Mouse (Mus musculus) G1E (cell line): ENCODE data around the gene Nkx2-5. TPM values are rescaled to one million over a fixed set of nuclear protein-coding genes. Genes with fewer than 3 reads are reported as not detected.

Experiments
- ATAC-seq: 2 replicates; pipeline ENCODE4 v1.8.0; 2016; ENCODE audit warnings: mild to moderate bottlenecking; ENCODE audit not compliant: insufficient number of reproducible peaks, poor library complexity, low FRiP score, severe bottlenecking; ENCODE audit errors: extremely low read depth
- DNase-seq: peaks from one replicate; pipeline ENCODE4 v3.0.0; 2012; ENCODE audit warnings: low spot score
- H3K27me3 ChIP-seq: 2 replicates; pipeline ENCODE4 v1.6.1; 2012; ENCODE audit warnings: mild to moderate bottlenecking, low read length, inconsistent platforms; ENCODE audit not compliant: insufficient read depth
- H3K36me3 ChIP-seq: replicated peaks from 2 replicates; pipeline ENCODE3; 2012; ENCODE audit warnings: mild to moderate bottlenecking, inconsistent platforms
- H3K4me1 ChIP-seq: 2 replicates; pipeline ENCODE4 v1.6.1; 2012; ENCODE audit warnings: low read depth, low read length, inconsistent platforms, mixed read lengths; ENCODE audit not compliant: insufficient read depth
- H3K4me3 ChIP-seq: 2 replicates; pipeline ENCODE4 v1.5.1; 2012; ENCODE audit warnings: low read depth, mild to moderate bottlenecking, inconsistent platforms, low read length, moderate library complexity, mixed read lengths
- H3K9me3 ChIP-seq: replicated peaks from 2 replicates; pipeline ENCODE4 v1.6.1; 2012; ENCODE audit warnings: inconsistent platforms
- CTCF ChIP-seq: IDR thresholded peaks from 2 replicates; pipeline ENCODE4 v1.5.1; 2012; ENCODE audit warnings: low read depth, low read length, inconsistent platforms, mixed read lengths
- GATA1 ChIP-seq: IDR thresholded peaks from 2 replicates; pipeline ENCODE4 v1.6.1; 2012; ENCODE audit warnings: borderline replicate concordance, low read length, inconsistent platforms, mixed read lengths
- GATA2 ChIP-seq: IDR thresholded peaks from 2 replicates; pipeline ENCODE4 v1.6.1; 2012; ENCODE audit warnings: low read depth, low read length, inconsistent platforms, borderline replicate concordance
- POLR2AphosphoS5 ChIP-seq: IDR thresholded peaks from 2 replicates; pipeline ENCODE4 v1.6.1; 2012; ENCODE audit warnings: low read depth, low read length, inconsistent platforms; ENCODE audit not compliant: insufficient replicate concordance
- TAL1 ChIP-seq: conservative IDR thresholded peaks from 2 replicates; pipeline ENCODE4 v1.6.1; 2012; ENCODE audit warnings: low read depth, low read length, inconsistent platforms, mixed read lengths
- polyA plus RNA-seq: library from polyadenylated mRNA; stranded (reverse); fragments of >175 nt; gene quantifications from 2 replicates; pipeline ENCODE4 v1.2.3, GENCODE M21; 2012
- total RNA-seq, 2 experiments: library from RNA; stranded (forward) in 1 of 2; stranded (reverse) in 1 of 2; fragments of 200-1000 nt in 1 of 2; fragments of >200 nt in 1 of 2; fragmentation: Nextera tagmentation in 1 of 2; gene quantifications; 2 replicates each; pipeline ENCODE4 v1.2.3; 2014 to 2017

Nkx2-5 gene
- total and polyA plus RNA-seq, 3 experiments, result not detected

DNA sequence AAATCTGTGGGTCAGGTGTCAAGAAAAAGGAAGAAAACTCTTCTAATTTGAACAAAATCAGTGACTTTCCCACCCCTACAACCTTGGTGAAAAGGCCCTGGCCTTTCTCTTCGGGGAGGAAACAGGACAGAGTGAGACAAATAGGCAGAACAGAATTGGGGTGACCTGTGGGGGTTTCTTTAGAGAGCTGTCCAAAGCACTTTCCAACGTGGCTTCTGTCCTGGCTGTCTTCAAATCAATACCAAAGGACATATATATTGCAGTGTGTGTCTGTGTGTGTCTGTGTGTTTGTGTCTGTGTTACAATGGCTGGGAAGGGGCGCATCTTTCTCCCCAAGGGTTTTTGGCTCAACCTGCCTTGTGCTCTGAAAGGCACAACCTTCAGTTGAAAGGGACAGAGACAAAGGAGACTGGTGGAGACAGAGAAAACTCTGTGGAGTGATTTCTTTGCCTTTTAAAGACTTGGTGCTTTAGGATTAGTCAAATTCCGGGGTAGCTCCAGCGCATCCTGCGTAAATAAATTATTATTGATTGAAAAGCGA, 1.0 kb downstream of the Nkx2-5 start:
- H3K4me1 ChIP-seq, result no peaks in the 10 kb centered on the region
- peaks cover 12% of the 10 kb centered on the region for H3K9me3 ChIP-seq
- peaks cover 27% of the 10 kb centered on the region for H3K27me3 ChIP-seq
- no peak overlapping the region for H3K4me3 ChIP-seq
- TF ChIP-seq CTCF, result no peak
- no peak for TF ChIP-seq GATA2
- TF ChIP-seq TAL1, result no peak
- no peak for TF ChIP-seq POLR2AphosphoS5
- no peak for TF ChIP-seq GATA1
- no peaks in the 10 kb centered on the region for H3K36me3 ChIP-seq
- DNase-seq (no peak), ATAC-seq (no peak)

DNA sequence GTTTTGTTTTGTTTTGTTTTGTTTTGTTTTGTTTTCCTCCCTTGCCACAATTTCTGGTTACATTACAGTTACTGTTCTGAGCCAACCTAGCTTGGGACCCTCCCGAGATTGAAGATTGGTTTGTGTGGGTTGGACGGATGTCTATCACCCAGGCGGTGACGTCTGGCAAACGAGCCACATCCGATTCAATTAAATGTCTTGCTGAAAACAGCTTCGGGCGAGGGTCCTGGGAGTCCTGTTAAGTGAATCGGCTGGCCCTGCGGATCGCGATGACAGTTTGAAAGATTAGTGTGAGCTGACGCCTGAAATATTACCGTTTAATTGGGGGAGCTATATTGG, 1.6 kb downstream of the Nkx2-5 start:
- H3K36me3 ChIP-seq, result no peaks in the 10 kb centered on the region
- DNase-seq, result no peak
- H3K4me1 ChIP-seq, result no peaks in the 10 kb centered on the region
- no peak for ATAC-seq
- no peak for TF ChIP-seq GATA2
- TF ChIP-seq GATA1, result no peak
- TF ChIP-seq CTCF, result no peak
- TF ChIP-seq POLR2AphosphoS5, result no peak
- no peak for TF ChIP-seq TAL1
- no peak overlapping the region for H3K4me3 ChIP-seq
- H3K9me3 ChIP-seq, result peaks cover 14% of the 10 kb centered on the region
- H3K27me3 ChIP-seq, result peaks cover 27% of the 10 kb centered on the region

DNA sequence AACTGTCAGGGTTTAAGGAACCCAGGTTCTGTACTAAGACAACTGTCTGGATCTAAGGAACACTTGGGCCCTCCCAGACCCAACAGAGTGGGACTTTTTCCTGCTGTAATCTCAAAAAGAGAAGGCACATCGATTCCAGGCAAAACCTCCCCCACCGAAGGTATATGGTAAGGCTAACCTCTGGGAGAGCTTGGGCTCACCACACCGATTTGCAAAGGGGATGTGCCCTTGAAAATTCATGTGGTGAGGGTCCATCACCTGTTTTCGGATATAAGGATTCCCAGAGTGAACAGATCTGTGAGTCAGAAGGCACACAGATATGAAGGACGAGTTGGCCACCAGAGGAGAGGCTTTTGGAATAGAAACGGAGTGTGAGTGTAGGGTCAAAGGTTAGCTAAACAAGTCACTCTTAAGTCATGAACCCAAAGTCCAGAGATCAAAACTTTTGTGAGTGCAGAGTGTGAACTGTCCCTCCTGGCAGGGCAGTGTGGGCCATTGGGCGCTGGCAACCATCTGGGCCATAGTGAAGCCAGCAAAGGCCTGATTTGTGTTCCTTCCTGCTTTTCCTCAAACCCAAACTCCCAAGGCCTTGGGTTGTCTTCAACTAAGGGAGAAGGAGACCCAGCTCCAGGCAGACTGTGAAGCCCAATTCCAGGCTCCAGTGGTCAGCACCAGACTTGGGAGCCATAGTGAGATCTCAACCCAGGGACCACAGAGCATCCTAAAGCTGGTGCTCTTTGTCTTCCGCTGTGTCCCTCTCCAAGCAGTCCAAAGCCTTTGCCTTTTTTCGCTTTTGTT, 2.2 kb downstream of the Nkx2-5 start:
- Histone ChIP-seq H3K27me3 (peaks cover 23% of the 10 kb centered on the region), H3K36me3 (no peaks in the 10 kb centered on the region), H3K9me3 (peaks cover 14% of the 10 kb centered on the region), H3K4me1 (no peaks in the 10 kb centered on the region), H3K4me3 (no peak overlapping the region)
- TF ChIP-seq POLR2AphosphoS5 (no peak), TAL1 (no peak), CTCF (no peak)
- ATAC-seq (no peak), DNase-seq (no peak)

DNA sequence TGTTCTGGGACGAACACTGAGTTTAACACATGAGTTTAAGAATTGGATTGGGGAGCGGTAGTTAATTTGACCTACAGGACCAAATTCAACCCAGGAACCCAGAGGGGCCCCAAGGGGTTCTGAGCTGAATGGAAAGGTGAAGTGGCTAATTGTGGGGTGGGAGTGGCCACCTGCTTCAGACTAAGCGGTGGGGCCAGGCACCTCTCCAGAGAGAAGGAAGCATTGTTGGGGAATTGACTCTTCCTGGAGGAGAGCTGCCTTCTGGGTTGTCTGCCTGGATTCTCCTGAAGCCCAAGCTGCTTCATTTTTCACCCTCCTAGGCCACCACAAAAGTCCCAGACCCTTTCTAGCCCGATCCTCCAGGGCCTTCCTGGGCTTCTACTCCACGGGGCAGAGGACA, 2.8 kb downstream of the Nkx2-5 start:
- Histone ChIP-seq H3K27me3 (peaks cover 29% of the 10 kb centered on the region), H3K4me1 (no peaks in the 10 kb centered on the region), H3K4me3 (no peak overlapping the region), H3K9me3 (peaks cover 14% of the 10 kb centered on the region), H3K36me3 (no peaks in the 10 kb centered on the region)
- DNase-seq (no peak), ATAC-seq (no peak)
- TF ChIP-seq CTCF (no peak), POLR2AphosphoS5 (no peak), GATA1 (no peak), TAL1 (no peak), GATA2 (no peak)

DNA sequence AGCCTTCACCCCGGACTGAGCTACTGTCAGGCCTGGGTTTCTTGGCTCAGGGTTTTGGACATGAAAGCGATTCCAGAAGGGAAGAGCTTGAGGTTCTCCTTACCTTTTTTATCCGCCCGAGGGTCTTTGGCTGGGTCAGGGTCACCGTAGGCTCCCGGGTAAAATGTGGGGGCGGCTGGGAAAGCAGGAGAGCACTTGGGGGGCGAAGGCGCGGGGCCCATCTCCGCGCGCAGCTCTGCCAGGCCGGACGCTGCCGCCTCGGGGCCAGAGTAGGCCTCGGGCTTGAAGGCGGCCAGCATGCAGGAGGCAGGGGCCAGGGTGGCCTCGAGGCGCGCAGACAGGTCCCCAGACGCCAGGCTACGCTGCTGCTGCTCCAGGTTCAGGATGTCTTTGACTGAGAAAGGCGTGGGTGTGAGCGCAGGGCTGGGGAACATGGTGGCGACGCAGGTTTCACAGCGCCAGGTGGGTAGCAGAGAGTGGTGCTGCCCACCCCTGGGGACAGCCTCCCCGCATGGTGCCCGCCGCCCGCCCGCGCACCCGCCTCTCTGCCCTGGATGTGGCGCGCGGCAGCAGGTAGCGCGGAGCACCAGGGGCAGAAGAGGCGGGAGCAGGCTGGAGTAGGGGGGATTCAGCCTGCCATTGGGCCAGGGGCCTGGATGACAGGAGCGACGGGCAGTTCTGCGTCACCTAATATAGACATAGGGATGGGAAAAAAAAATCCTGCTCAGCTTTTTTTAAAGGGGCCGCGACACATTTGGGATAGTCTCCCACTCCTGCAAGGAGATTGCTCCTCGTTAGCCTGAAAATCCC, 3.7 kb downstream of the Nkx2-5 start:
- DNase-seq, result no peak
- no peak for ATAC-seq
- H3K36me3 ChIP-seq, result no peaks in the 10 kb centered on the region
- H3K4me3 ChIP-seq, result no peak overlapping the region
- H3K4me1 ChIP-seq, result no peaks in the 10 kb centered on the region
- peaks cover 29% of the 10 kb centered on the region for H3K27me3 ChIP-seq
- TF ChIP-seq CTCF (no peak), TAL1 (no peak), GATA2 (no peak), POLR2AphosphoS5 (no peak), GATA1 (no peak)
- peaks cover 14% of the 10 kb centered on the region for H3K9me3 ChIP-seq

DNA sequence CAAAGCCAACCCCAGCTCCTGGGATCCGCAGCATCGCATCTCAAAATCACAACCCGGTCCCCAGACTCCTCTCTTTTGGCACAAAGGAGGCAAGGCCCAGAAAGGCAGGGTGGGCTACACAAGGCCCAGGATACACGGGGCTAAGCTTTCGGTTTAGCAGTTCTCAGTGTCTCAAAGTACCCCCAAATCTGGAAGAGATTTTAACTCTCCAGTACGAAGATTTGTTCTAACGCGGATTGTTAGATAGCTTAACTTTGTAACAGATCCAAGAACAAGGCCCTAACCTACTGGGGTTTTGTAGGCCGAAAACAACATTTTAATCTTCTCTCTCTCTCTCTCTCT, 4.4 kb downstream of the Nkx2-5 start:
- Histone ChIP-seq H3K36me3 (no peaks in the 10 kb centered on the region), H3K4me3 (no peak overlapping the region), H3K27me3 (peaks cover 26% of the 10 kb centered on the region), H3K9me3 (peaks cover 14% of the 10 kb centered on the region), H3K4me1 (no peaks in the 10 kb centered on the region)
- ATAC-seq, result no peak
- TF ChIP-seq GATA2 (no peak), CTCF (no peak), POLR2AphosphoS5 (no peak), GATA1 (no peak), TAL1 (no peak)
- DNase-seq, result no peak
